Mouse (Mus musculus) left cerebral cortex, adult 9 months (tissue): Measurements from ENCODE around the gene Traf1.

Experiments
- DNase-seq, 2 experiments: peaks; one replicate each; pipeline ENCODE4 v3.0.0; 2022; ENCODE audit warnings: low spot score in 2 of 2

Traf1 gene

GRCm38 (mm10) chr2:34961481-34962036 is at the start of gene Traf1:
Gene Traf1 (minus strand): TSS chr2:34961772.
- no peak for DNase-seq

GRCm38 (mm10) chr2:34998956-34999355 is 37.4 kb upstream of the Traf1 start:
- peak; percentile 31 to 75 for DNase-seq

GRCm38 (mm10) chr2:34996506-34996905 is 34.9 kb upstream of the Traf1 start:
- DNase-seq = no peak

GRCm38 (mm10) chr2:34993696-34994356 is 32.3 kb upstream of the Traf1 start:
- no peak for DNase-seq

GRCm38 (mm10) chr2:34992729-34993695 is 31.4 kb upstream of the Traf1 start:
- DNase-seq = peak in 1 of 2 experiments; percentile 30

- DNase-seq = no peak
Observed at GRCm38 (mm10) chr2:34991966-34992365, 30.4 kb upstream of the Traf1 start.

GRCm38 (mm10) chr2:34989749-34990148 is 28.2 kb upstream of the Traf1 start:
- no peak for DNase-seq

GRCm38 (mm10) chr2:34987595-34987994 is 26.0 kb upstream of the Traf1 start:
- DNase-seq = no peak

- no peak for DNase-seq
Observed at GRCm38 (mm10) chr2:34984885-34985284, 23.3 kb upstream of the Traf1 start.

GRCm38 (mm10) chr2:34982906-34983698 is 21.5 kb upstream of the Traf1 start:
- no peak for DNase-seq

GRCm38 (mm10) chr2:34982096-34982724 is 20.6 kb upstream of the Traf1 start:
- peak in 1 of 2 experiments; percentile 64 for DNase-seq

GRCm38 (mm10) chr2:34979459-34980011 is 18.0 kb upstream of the Traf1 start:
- DNase-seq = no peak

GRCm38 (mm10) chr2:34978226-34978625 is 16.7 kb upstream of the Traf1 start:
- DNase-seq = no peak

- DNase-seq = no peak
Observed at GRCm38 (mm10) chr2:34976945-34977658, 15.5 kb upstream of the Traf1 start.

- no peak for DNase-seq
Observed at GRCm38 (mm10) chr2:34976447-34976846, 14.9 kb upstream of the Traf1 start.

GRCm38 (mm10) chr2:34973087-34973486 is 11.5 kb upstream of the Traf1 start:
- no peak for DNase-seq

- DNase-seq = no peak
Observed at GRCm38 (mm10) chr2:34971080-34971888, 9.7 kb upstream of the Traf1 start.

- DNase-seq = peak in 1 of 2 experiments; percentile 51
Observed at GRCm38 (mm10) chr2:34970092-34970750, 8.6 kb upstream of the Traf1 start.

GRCm38 (mm10) chr2:34969166-34969565 is 7.6 kb upstream of the Traf1 start:
- no peak for DNase-seq
